Mouse (Mus musculus) frontal cortex, postnatal 10 days (tissue): ENCODE data around the gene Rab21.
"Not testable (repeated sequence)": the region's sequence is repeated elsewhere in the genome, so short reads cannot be mapped to it uniquely, and the experiment has no call there.

Source experiments
- DNase-seq, 2 experiments: peaks; one replicate each; pipeline ENCODE4 v3.0.0; 2022; ENCODE audit warnings: low spot score in 2 of 2, mixed read lengths in 1 of 2

Gene Rab21

DNA sequence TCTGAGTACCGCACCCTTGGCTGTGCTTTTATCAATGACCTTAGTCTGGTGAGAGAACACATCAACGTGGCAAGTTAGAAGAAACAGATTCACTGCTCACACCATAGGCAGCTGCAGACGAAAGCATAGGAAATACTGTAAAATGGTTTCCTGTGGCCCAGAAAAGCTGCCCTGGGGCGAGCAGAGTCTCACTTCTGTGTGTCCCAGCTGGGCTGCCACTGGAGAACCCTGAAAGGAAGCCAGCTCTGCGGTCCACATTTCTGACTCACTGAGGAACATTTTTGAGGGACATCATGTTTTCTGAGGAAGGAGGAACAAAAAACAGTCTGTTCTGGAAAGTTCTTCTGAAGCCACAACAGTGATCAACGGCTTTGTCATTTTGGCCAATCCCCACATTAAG, 13.1 kb upstream of the Rab21 start:
- no peak for DNase-seq

DNA sequence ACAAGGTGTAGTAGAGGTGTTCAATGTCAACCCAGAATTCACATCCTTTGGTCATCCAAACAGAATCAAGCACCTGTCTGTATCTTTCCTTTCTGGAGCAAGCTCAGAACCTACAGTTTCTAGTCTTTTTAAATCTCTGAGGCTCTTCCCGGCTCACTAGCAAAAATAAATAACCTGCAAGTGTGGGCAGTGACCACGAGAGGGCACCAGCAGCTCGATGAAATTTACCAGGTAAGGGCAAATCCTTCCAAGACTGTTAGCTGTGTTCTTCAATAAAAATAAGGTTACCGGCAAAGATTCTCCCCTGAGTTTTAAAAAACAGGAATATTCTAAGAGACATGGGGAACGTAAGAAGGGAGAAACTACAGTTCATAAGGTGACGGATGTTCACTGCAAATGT, 7.9 kb upstream of the Rab21 start:
- peak in 1 of 2 experiments; percentile 66 for DNase-seq

DNA sequence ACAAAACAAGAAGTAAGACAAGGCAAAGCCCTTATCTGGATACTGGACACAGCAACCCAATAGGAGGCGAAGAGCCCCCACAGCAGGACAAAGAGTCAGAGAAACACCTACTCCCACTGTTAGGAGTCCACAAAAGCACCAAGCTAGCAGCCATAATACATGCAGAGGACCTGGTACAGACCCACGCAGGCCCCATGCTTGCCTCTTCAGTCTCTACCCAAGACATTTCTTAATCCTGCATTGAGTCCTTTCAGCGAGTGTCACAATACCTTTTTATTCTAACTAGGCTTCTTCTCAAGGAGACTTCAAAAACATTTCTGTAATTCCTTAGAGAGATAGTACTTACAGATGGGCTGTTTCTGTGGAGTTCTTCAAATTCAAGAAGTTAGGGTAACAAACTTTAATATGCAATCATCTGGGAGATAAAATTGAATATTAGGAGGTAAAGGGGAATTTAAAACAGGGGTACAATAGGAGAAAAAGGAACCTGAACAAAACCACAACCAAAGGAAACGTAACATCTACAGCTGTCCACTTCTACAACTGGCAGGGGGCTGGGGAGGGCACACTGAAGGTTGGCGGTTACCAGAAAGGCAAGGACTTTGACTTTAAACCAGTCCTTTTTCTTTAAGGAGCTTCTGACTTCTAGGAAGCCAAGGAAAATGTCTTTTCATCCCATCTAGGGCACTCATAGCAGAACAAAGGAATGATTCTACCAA, 6.1 kb upstream of the Rab21 start:
- no peak for DNase-seq

DNA sequence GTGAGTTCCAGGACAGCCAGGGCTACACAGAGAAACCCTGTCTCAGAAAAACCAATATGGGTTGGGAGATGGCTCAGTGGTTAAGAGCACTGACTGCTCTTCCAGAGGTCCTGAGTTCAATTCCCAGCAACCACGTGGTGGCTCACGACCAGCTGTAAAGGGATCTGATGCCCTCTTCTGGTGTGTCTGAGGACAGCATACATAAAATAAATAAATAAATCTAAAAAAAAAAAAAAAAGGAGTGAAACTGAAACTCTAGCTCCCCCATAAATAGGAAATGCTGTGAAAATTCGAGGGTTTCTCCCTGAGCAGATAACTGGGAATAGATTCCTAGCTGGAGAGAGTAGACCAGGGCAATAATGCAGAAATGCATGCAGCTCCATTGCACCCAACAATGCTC, 3.0 kb upstream of the Rab21 start:
- not testable (repeated sequence) for DNase-seq

DNA sequence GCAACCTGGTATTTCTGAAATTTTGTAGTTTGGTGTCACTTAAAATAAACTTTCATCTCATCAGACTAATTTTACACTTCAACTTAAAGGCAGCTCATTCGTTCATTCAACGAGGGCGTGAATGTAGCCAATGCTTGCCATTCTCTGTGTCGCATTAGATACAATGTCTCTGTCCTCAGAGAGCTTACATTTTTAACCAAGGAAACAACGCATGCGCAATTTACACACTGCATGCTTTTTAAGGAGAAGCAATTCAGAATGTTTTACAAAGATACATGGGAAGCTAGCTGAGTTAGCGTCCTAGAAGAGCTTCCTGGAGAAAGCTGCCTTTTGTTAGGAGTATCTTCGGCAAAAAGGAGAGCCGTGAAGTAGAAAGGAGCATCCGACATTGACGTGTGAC, 919 bp upstream of the Rab21 start:
- no peak for DNase-seq

DNA sequence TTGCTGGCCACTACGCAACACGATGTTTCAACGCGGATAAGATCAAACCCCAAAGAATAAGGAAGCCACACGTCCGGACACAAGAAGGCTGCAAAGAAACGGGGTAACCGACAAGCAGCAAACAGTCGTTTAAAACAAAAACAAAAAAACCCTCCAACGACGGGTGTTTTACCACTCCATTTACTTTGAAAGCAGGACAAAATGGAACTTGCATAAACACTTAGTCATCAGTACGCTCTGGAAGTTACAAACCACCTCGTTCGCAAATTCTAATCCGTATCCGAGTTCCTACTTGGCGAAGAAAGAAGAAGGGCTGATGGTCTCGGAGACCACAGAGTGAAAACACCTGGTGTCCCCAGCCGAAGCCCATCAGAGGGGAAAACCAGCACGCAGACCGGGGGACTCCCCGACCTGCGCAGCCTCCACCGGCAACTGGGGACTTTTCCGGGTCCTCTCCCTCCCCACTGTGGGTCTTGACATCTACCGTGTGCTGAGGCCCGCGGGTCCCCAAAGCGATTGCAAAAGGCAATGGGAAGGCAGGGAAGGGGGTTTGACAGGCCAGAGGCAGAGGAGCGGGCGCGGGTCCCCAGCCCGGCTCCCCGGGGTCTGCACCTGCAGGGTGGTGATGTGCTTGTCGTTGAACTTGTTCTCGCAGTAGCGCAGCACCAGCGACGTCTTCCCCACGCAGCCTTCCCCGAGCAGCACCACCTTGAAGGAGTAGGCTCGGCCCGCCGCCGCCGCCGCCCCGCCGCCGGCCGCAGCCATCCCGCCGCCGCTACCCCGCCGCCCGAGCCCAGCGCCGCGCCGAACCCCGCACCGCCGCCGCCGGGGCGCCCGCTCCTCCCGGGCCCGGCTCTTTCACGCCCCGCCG, 577 bp downstream of the Rab21 start:
- DNase-seq = no peak

DNA sequence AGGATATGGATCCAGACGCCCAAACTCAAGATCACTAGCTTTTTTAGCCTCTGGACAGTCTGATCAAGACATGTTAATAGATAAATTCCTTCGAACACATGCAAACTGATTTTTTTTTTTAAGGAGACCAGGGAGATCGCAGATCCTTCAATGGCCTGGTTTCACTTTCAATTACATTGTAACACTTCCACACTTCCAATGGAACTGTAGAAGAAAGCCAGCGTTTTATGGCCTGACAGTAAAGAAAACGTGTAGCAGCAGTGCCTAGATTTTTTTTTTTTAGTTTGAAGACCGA, 1.2 kb downstream of the Rab21 start:
- DNase-seq = no peak

DNA sequence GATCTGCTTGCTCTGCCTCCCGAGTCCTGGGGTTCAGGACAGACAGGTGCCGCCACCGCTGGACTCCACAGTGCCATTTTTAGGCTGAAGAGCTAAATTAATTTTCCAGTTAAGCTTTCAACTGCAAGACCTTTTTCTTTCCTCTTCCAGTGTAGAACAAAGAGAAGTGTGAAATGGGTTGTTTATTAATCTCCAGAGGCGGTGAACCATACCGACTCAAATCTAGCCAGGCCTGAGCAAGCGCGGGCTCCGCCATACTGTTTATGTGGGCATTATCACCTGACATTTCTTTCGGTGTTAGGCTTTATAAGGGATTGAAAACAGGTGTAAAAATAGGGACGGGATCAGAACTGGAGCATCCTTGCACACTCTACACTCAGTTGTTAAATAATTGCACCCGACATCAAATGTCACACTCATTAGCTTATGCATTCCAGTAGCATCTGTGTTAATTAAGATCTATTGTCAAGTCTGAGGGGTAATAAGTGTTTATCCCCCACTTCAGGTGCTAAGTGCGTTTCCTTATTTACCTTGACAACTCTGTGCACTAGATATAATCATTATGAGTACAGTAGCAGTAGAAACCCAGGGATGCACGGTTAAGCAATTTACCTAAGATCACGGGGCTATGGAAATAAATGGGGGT, 1.6 kb downstream of the Rab21 start:
- DNase-seq = no peak

DNA sequence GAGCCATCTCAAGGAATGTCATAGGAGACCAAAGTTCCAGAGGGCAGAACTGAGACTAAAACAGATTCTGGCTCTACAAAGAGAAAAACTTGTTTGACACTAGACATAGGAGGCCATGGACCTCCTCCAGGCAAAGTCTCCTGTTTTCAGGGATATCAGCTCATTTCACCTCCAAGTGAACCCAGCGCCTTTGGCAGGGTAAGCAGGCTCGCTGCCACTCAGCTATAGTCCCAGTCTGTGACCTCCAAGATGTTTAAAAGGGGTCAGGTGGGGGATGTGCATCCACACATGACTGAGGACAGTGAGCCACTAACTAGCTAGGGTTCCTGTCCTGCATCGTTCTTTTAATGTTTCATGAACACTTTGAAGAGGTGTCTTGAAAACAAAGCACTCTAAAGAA, 2.7 kb downstream of the Rab21 start:
- DNase-seq = no peak

DNA sequence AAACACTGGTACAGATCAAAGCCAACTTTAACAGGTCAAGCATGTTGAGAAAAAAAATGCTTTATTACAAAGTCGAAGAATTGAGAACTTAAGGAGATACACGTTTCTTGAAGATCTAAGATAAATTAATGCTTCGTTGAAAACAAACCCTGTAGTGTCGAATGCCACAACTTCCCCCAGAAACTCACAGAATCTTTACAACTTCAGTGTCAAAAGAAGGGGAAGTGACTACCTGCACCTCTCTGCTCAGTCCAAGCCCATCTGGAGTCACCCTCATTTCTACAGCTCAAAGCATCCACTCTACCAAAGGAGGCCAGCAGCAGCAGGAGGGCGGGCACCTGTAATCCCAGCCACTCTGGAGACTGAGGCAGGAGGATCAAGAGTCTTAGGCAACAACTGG, 3.2 kb downstream of the Rab21 start:
- no peak for DNase-seq

DNA sequence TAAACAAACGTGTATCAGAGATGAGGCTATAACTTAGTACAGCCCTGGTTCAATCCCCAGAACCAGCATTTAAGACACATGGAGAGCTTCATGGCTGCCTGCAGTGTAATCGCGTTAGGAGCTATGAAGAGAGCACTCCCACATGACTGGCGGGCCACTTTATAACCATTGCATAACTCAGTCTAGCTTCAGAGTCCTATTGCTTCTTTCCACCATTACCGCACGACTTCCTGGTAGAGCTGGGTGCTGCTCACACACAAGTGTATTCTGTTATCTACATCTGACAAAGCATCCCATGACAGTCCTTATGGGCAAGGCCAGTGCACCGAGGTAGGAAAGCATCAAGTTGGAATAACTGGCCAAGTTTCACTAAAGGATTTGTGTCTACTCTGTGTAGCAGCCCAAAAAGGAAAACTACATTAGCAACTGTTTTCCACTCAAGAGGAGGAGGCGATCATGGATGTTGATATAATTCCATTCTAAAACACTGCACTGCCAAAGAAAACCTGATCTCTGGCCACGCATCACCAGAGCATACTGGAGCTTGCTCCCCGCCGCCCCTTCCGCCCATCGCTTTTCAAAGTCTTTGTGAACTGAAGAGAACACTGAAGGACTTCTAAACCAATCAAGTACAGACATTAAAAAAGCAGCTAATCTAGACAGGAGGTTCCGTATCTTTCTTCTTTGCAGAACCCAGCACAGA, 4.0 kb downstream of the Rab21 start:
- no peak for DNase-seq

DNA sequence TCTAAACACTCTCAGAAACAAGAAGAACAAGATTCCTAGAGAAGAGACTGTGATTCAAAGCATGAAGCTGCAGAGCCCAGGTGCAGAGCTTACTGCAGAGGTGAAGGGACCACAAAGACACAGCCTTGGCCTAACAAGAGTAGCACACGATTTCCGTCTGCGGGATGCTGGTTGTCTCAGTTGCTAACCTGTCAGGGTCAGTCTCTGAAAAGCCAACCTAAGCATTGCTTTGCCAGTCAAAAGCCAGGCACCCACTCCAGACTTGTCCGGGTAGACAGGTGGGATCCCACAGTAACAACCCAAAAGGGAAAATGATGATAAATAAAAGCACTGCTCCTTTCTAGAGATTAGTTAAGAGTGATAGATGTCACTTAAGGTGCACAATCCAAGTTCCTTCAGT, 6.2 kb downstream of the Rab21 start:
- no peak for DNase-seq

DNA sequence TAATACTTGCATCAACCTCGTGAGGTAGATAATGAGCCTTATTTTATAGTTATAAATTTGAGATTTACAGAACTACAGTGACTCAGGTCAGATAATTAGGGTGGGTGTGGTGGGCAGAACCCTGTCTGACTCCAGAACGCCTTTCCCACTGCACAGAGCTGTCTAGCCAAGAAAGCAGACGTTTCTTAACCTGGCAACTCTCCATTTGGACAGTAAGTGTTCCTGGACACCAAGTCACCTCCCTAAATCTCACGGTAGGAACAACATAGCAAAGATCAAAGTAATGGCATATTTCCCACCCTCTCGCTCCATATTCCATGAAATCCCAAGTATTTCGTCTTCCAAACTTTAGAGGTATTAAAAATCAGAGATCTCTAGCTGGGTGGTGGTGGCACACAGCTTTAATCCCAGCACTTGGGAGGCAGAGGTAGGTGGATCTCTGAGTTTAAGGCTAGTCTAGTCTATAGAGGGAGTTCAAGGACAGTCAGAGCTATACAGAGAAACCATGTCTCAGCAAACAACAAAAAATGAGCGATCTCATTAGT, 8.0 kb downstream of the Rab21 start:
- no peak for DNase-seq

DNA sequence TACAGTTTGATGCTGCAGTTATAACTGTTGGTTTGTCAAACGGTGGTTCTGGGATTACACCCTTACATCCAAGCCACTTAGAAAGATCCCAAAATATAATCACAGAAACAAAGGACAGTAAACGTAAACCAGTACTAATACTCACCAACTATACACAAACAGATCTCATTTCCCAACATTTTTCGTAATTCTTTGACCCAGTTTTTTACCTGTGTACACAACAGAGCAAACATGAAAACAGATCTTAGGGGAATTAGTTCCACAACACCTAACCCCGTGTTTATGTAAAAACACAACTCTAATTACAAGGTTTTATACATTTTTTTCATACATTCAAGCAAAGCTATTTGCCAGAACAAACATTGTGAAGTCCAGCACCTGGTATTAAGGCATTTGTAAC, 16.7 kb downstream of the Rab21 start:
- DNase-seq = no peak

DNA sequence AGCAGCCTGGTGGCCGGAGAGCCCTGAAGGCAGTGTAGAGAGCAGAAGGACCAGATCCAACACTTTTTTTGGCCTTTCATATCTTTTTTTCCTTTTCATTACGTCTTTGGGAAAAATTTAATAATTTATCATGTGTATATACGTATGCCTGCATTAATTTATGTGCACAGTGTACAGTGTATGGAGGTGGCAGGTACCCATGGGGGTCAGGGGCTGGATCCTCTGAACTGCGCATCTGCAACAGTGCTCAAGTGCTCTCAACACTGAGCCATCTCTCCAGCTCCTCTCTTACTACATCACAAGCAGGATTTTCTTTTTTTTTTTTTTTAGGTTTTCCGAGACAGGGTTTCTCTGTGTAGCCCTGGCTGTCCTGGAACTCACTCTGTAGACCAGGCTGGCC, 17.8 kb downstream of the Rab21 start:
- no peak for DNase-seq

DNA sequence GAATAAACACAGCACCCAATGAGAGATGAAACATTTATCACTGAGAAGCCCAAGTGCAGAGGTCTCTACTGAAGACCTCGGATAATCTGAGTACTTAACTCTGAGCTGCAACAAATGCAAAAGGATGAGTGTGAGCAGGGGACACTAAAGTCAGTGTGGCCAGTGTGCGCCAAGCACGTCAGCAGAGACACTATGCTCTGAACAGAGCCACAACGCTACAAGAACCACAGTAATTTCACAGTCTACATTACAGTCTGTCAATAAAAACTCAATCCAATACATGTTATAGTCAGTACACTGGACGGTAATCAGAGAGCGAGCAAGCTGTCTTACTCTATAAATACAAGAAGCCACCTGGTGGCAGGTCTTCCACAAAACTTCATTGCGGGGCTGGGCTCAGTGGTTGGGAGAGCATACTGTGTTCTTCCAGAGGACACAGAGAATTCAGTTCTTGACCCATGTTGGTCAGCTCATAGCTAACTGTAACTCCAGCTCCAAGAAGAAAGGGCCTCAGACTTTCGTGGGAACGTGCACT, 18.9 kb downstream of the Rab21 start:
- DNase-seq = no peak

DNA sequence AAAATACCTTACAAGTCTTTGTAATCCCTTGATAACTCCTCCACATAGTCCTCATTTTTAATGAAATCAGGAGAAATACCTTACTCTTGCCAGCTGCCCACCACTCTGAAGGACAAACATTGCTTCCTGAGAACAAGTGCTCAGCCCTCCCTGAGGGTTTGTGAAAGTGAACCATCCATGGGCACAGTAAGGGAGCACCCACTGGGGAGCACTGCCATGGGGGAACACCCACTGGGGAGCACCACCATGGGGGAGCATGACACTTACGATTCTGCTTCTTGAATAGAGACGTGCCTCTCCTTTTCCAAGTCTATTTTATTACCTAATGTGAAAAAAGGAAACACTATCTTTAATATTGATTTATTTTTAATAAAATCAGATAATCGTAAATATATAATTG, 20.2 kb downstream of the Rab21 start:
- no peak for DNase-seq

DNA sequence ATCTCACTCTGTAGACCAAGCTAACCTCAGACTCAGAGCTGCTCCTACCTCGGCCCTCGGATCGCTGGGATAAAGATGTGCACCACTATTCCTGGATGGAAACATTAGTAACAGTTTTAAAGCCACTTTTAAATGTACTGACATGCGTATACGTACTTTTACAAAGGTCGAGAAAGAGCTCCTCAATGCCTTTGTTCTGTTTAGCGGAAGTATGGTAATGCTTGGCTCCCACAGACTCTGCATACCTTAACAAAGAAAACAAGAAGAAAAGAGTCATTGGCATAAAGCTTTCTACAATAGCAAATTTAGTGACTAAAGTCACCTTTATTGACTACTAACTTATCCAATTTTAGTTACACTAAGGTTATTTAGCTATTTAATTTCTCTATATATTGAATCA, 20.7 kb downstream of the Rab21 start:
- DNase-seq = no peak

DNA sequence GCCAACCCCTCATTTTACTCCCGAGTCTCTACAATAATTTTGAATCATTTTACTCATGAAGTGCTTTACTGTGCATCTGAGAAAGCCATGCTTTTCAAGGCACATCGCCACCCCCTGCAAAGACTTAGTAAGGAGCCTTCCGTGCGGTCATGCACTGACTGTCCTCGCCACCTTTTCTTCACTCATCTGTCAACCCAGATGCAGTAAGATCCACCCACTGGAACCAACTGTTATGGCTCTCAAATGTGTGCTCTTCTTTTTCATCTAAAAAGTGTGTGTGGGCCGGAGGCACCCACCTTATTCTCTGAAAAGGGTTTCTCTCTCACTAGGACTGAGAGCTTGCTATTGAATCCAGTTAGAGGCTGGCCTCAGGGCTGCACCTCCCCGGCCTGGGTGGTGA, 21.4 kb downstream of the Rab21 start:
- DNase-seq = no peak

DNA sequence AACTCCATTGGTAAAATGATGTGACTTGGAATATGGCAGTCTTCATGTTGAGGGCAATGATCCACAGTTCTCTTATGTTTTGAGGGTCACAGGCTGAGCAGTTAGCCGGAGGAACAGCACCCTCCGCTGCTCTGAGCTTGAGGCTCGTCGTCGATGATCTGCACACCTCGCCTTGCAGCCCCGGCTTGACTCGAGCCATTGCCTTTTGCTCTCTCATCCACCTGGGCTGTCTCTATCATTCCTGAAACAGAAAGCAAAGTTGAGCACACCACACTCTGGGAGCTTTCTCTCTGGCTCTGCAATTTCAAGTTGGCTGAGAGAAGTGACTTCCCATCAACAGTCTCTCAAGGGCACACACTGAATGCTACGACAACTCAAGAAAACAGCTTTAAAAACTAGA, 24.7 kb downstream of the Rab21 start:
- DNase-seq = no peak

DNA sequence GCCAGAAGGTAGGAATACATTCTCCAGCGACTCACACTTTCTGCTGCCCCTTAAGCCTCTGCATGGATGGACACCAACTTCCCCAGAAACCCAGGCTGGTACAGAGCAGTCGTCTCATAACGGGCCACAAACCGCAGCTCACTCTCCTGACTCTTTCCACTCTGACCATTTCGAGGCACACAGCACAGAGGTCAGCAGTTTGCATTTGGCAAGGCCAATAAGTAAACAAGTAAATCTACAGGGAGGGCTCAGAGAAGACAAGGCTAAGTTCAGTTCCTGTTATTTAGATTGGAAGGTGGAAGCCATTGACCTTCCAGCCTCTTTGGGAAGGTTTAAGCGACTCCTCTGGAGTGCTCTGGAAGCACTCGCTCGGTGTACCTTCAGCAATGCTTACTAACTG, 26.5 kb downstream of the Rab21 start:
- DNase-seq = no peak

DNA sequence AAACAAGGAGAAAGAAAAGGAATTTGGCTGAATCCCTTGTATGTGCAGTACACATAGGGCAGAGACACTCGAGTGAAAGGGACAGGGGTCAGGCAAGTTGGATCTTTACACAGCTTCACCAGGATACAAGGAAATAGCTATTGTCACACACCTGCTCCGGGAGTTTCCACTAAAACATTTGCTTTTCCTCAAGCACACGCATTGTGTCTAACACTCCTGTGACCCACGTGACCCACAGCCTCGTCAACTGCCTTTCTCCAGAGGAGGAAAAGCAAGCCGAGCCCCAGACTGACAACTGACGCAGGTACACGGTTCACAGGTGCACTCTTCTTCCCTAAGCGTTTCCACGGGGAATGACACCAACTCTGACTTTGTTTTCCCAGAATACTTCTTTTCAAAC, 31.2 kb downstream of the Rab21 start:
- DNase-seq = no peak
